Mouse (Mus musculus) mouse embryonic stem cell (cell line): ENCODE measurements around the gene Ncdn.

Source experiments
- in situ Hi-C, 2 experiments: fragments of 300-500 bp; cut with MboI; formaldehyde crosslinking; loops; 1 replicate in 1 of 2; 3 replicates in 1 of 2; pipeline ENCODE4 v1.14.3; 2019 to 2020; ENCODE audit warnings: low sequenced_read_pairs in 2 of 2, low pct_unique_long_range_greater_than_20kb in 1 of 2, mixed read lengths in 1 of 2; ENCODE audit not compliant: unreplicated experiment in 1 of 2

Gene Ncdn

GRCm38 (mm10) chr4:126754736-126755374 lies 1.6 kb upstream of the Ncdn start:
- in situ Hi-C loops, result no loop called here

GRCm38 (mm10) chr4:126754231-126754611 lies 983 bp upstream of the Ncdn start:
- in situ Hi-C loops, result no loop called here

- in situ Hi-C loops, result no loop called here
These were observed 563 bp downstream of the Ncdn start for GRCm38 (mm10) chr4:126752608-126753141.

GRCm38 (mm10) chr4:126752024-126752607 lies 1.1 kb downstream of the Ncdn start:
- in situ Hi-C loops, result no loop called here

- in situ Hi-C loops, result no loop called here
These were observed 1.6 kb downstream of the Ncdn start for GRCm38 (mm10) chr4:126751556-126752023.

GRCm38 (mm10) chr4:126750863-126751555 lies 2.2 kb downstream of the Ncdn start:
- in situ Hi-C loops, result no loop called here

GRCm38 (mm10) chr4:126750046-126750683 lies 3.1 kb downstream of the Ncdn start:
- in situ Hi-C loops, result no loop called here

GRCm38 (mm10) chr4:126749553-126749952 lies 3.7 kb downstream of the Ncdn start:
- in situ Hi-C loops, result no loop called here

GRCm38 (mm10) chr4:126748381-126748780 lies 4.9 kb downstream of the Ncdn start:
- in situ Hi-C loops, result no loop called here

- in situ Hi-C loops, result no loop called here
These were observed 6.9 kb downstream of the Ncdn start for GRCm38 (mm10) chr4:126746194-126746840.

GRCm38 (mm10) chr4:126745506-126746193 lies 7.6 kb downstream of the Ncdn start:
- in situ Hi-C loops, result no loop called here

GRCm38 (mm10) chr4:126744831-126745230 lies 8.4 kb downstream of the Ncdn start:
- in situ Hi-C loops, result no loop called here

- in situ Hi-C loops, result no loop called here
These were observed 9.5 kb downstream of the Ncdn start for GRCm38 (mm10) chr4:126743713-126744112.

- in situ Hi-C loops, result no loop called here
These were observed 10.3 kb downstream of the Ncdn start for GRCm38 (mm10) chr4:126742976-126743375.

GRCm38 (mm10) chr4:126741448-126741847 lies 11.8 kb downstream of the Ncdn start:
- in situ Hi-C loops, result no loop called here

- in situ Hi-C loops, result no loop called here
These were observed 13.1 kb downstream of the Ncdn start for GRCm38 (mm10) chr4:126739966-126740676.

GRCm38 (mm10) chr4:126736001-126736414 lies 17.2 kb downstream of the Ncdn start, which contains the start of gene Tfap2e:
Tfap2e (minus strand) TSS chr4:126736240.
- in situ Hi-C loops, result no loop called here
